Mouse (Mus musculus): ENCODE results near the gene Josd1.

- TF ChIP-seq POLR2A (IDR thresholded peaks at IDR 0.05; ENCODE audit: insufficient read length, low read depth) = no peak
- no peak for TF ChIP-seq POLR2AphosphoS2 (IDR thresholded peaks at IDR 0.05; ENCODE audit: insufficient read length, low read depth)
- TF ChIP-seq MYOG (IDR thresholded peaks at IDR 0.05; ENCODE audit: control insufficient read depth in 1 of 3, insufficient read depth in 1 of 3, insufficient read length in 2 of 3, low read depth in 2 of 3) = no peak
- TF ChIP-seq TCF12 (IDR thresholded peaks at IDR 0.05; ENCODE audit: insufficient read depth, poor library complexity, severe bottlenecking) = no peak
- TF ChIP-seq MAX (IDR thresholded peaks at IDR 0.05; ENCODE audit: low read depth) = no peak
These were observed 33.1 kb upstream of the Josd1 start for GRCm38 (mm10) chr15:79720796-79721195.
